Mouse (Mus musculus) sigmoid colon, adult 10 weeks (tissue): ENCODE data around the gene Gstm5. TPM values are rescaled to one million over a fixed set of nuclear protein-coding genes. Genes with fewer than 3 reads are reported as not detected.

ENCODE experiments used
- polyA plus RNA-seq: library from polyadenylated mRNA; stranded (reverse); fragments of 350-450 nt; fragmentation: Illumina TruSeq; extraction: RNeasy Lipid Tissue Mini Kit (QIAGEN cat#74804); gene quantifications from one replicate; pipeline ENCODE4 v1.2.3, GENCODE M21; 2014; ENCODE audit warnings: low read depth, low replicate concordance

Gstm5 gene
- 64.4 TPM for polyA plus RNA-seq

GRCm38 (mm10) chr3:107895720-107896569 lies at the start of gene Gstm5:
TSS of gene Gstm5 (plus strand) at chr3:107895821.

GRCm38 (mm10) chr3:107877005-107877404 lies 18.6 kb upstream of the Gstm5 start, which contains the start of gene Eps8l3:
TSS of gene Eps8l3 (plus strand) at chr3:107877229.

GRCm38 (mm10) chr3:107931670-107932069 lies 36.0 kb downstream of the Gstm5 start, which contains the start of gene Gstm7:
TSS of gene Gstm7 (minus strand) at chr3:107931817.

GRCm38 (mm10) chr3:107943239-107943990 lies 47.8 kb downstream of the Gstm5 start, which contains the start of gene Gstm6:
TSS of gene Gstm6 (minus strand) at chr3:107943749.

Other genes with a start within 250 kb of the Gstm5 start
- 245 TPM for gene Ahcyl1, start 199.3 kb upstream of the Gstm5 start, polyA plus RNA-seq
- 12.6 TPM for gene Csf1, start 135.4 kb upstream of the Gstm5 start, polyA plus RNA-seq
- gene Eps8l3, start 18.6 kb upstream of the Gstm5 start, polyA plus RNA-seq = 71.9 TPM
- 4.3 TPM for gene Gstm7, start 36.0 kb downstream of the Gstm5 start, polyA plus RNA-seq
- gene Gstm6, start 47.9 kb downstream of the Gstm5 start, polyA plus RNA-seq = 10.1 TPM
- gene Gstm3, start 73.5 kb downstream of the Gstm5 start, polyA plus RNA-seq = 11.6 TPM
- gene Gstm2, start 90.6 kb downstream of the Gstm5 start, polyA plus RNA-seq = 67.8 TPM
- gene Gstm1, start 122.2 kb downstream of the Gstm5 start, polyA plus RNA-seq = 29.8 TPM
- gene Gstm4, start 149.1 kb downstream of the Gstm5 start, polyA plus RNA-seq = 2.9 TPM
- 7.4 TPM for gene Ampd2, start 190.8 kb downstream of the Gstm5 start, polyA plus RNA-seq
- 0.88 TPM for gene Gnat2, start 197.0 kb downstream of the Gstm5 start, polyA plus RNA-seq